Mouse (Mus musculus) lung, embryonic 16.5 days (tissue): ENCODE results near the gene Cacna1d. TPM values are rescaled to one million over a fixed set of nuclear protein-coding genes. Genes with fewer than 3 reads are reported as not detected.

ENCODE experiments used
- ATAC-seq: fragments of 200-750 bp; cut with Nextera tagmentation; 2 replicates; pipeline ENCODE4 v1.8.0; 2017; ENCODE audit warnings: low read depth, mild to moderate bottlenecking, moderate library complexity
- H3K27ac ChIP-seq: fragments of 300-500 bp; sonication (generic); 2 replicates; pipeline ENCODE4 v1.5.1; 2014; ENCODE audit warnings: mild to moderate bottlenecking, control low read depth, low read length
- H3K27me3 ChIP-seq: fragments of 300-500 bp; sonication (generic); 2 replicates; pipeline ENCODE4 v1.6.1; 2014; ENCODE audit warnings: low read depth, low read length, mixed read lengths; ENCODE audit not compliant: control insufficient read depth, insufficient read depth
- H3K36me3 ChIP-seq: fragments of 300-500 bp; sonication (generic); 2 replicates; pipeline ENCODE4 v1.6.1; 2014; ENCODE audit warnings: low read length; ENCODE audit not compliant: control insufficient read depth, insufficient read depth
- H3K4me1 ChIP-seq: fragments of 300-500 bp; sonication (generic); replicated peaks from 2 replicates; pipeline ENCODE4 v1.6.1; 2014; ENCODE audit warnings: low read length, mixed read lengths; ENCODE audit not compliant: control insufficient read depth, insufficient read depth
- H3K4me2 ChIP-seq: fragments of 300-500 bp; sonication (generic); 2 replicates; pipeline ENCODE4 v1.6.1; 2014; ENCODE audit warnings: low read depth, low read length, control low read depth
- H3K4me3 ChIP-seq: fragments of 300-500 bp; sonication (generic); 2 replicates; pipeline ENCODE4 v1.5.1; 2014; ENCODE audit warnings: mild to moderate bottlenecking, low read length, control low read depth
- H3K9ac ChIP-seq: fragments of 300-500 bp; sonication (generic); 2 replicates; pipeline ENCODE4 v1.6.1; 2014; ENCODE audit warnings: low read length, control low read depth
- H3K9me3 ChIP-seq: fragments of 300-500 bp; sonication (generic); 2 replicates; pipeline ENCODE4 v1.6.1; 2016; ENCODE audit warnings: low read length; ENCODE audit not compliant: control insufficient read depth
- WGBS: fragments of 180-500 bp; shearing (Covaris S2); extraction: QIAGEN DNeasy Blood & Tissue Kit; methylation state at CpG from one replicate; pipeline ENCODE4 v1.1.7; 2014; 5-methylcytosine and 5-hydroxymethylcytosine counted together
- polyA plus RNA-seq: library from polyadenylated mRNA; unstranded; fragments of >200 nt; fragmentation: Nextera tagmentation; extraction: Ambion mirVana; gene quantifications from 2 replicates; pipeline ENCODE4 v1.2.1, GENCODE M21; 2015

Gene Cacna1d
- polyA plus RNA-seq, 1 experiment from 2014 or later: 9.2 TPM

DNA sequence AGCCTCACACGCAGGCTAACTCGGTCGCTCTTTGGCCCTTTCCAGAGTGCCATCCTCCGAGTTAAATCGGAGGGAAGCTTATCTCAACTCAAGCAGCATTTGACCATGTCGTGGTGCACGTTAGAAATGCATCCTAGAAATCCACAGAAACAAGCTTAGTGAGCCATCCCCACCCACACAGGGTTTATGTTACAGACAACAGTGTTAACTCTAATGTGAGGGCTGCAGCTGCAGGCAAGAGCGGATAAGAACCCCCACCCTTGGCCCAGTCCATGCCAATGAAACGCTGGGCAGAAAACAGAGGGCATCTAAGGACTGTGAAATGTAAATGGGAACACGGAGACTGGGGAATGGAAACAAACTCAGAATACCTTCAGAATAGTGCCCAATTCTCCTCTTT lies 206.8 kb downstream of the Cacna1d start:
- Histone ChIP-seq H3K9me3 (no peaks in the 10 kb centered on the region), H3K4me1 (peaks cover 8% of the 10 kb centered on the region), H3K9ac (no peak overlapping the region), H3K36me3 (no peaks in the 10 kb centered on the region), H3K4me3 (no peak overlapping the region), H3K27ac (peak overlapping the region; percentile 56), H3K4me2 (peak overlapping the region; percentile 40), H3K27me3 (no peaks in the 10 kb centered on the region)
- WGBS: 34% methylated on average over 10 of the region's 10 CpGs
- peak; percentile 34; the same call in 1 of the 2 replicates for ATAC-seq

DNA sequence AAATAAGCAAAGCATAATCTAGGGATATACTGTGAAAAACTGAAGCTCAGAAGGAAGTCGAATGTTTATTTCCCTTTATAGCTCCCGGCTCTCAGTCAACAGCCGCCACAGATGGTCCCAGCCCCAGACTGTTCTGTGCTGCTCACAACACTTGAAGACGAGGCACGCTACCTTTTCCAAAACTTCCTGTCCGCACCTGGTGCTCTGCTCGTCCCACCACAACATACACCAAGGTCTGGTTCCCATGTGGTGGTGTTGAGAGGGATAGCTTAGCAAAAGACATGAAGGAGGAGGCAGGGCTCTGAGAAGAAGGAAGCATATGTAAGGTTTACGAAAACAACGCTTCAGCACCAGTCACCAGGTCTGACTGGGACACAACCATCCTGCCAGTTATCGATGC lies 207.2 kb downstream of the Cacna1d start:
- Histone ChIP-seq H3K4me1 (peaks cover 8% of the 10 kb centered on the region), H3K9ac (no peak overlapping the region), H3K9me3 (no peaks in the 10 kb centered on the region), H3K27me3 (no peaks in the 10 kb centered on the region), H3K27ac (peak overlapping the region; percentile 56), H3K36me3 (no peaks in the 10 kb centered on the region), H3K4me2 (peak overlapping the region; percentile 40), H3K4me3 (no peak overlapping the region)
- 30% methylated on average over 10 of the region's 10 CpGs for WGBS
- peak; percentile 68 for ATAC-seq

DNA sequence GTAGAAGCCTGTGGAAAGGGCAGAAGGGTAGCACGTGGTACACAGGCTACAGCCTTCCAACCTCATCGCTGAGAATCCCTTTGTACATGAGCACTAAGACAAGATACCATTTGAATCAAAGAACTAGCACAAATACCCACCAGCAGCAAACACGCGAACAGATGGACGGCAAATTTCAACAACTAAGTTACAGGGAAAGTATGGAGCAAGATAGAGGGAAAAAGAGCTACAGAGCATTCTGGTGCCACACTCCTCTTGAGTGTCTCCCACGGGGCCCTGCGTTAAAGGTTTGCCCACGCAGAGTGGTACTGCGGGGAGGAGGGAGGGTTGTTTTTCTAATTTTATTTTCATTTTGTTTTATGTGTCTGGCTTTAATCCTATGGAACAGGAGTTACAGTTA lies 215.7 kb downstream of the Cacna1d start:
- Histone ChIP-seq H3K4me2 (no peak overlapping the region), H3K4me3 (no peak overlapping the region), H3K27me3 (no peaks in the 10 kb centered on the region), H3K36me3 (no peaks in the 10 kb centered on the region), H3K4me1 (no peaks in the 10 kb centered on the region), H3K27ac (no peak overlapping the region), H3K9me3 (no peaks in the 10 kb centered on the region), H3K9ac (no peak overlapping the region)
- 87% methylated on average over 9 of the region's 9 CpGs for WGBS
- no peak for ATAC-seq

DNA sequence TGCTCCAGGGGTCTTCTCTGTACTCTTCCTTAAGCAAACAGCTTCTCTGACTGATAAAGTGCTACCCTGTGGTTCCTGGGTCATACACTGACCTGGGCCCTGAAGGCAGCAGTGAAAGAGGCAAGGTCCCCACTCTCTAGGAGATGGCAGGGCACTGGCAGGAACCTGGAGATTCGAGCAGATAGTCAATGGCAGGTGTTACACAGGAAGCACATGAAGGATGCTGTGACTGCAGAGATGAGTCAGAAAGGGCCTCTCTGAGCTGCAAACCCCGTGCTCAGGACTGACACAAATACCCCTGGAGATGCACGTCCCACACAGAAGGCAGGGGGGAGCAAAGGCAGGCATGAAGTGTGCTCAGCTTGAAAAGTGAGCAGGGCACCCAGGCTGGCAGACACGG lies 218.3 kb downstream of the Cacna1d start:
- 69% methylated on average over 4 of the region's 4 CpGs for WGBS
- ATAC-seq: no peak

DNA sequence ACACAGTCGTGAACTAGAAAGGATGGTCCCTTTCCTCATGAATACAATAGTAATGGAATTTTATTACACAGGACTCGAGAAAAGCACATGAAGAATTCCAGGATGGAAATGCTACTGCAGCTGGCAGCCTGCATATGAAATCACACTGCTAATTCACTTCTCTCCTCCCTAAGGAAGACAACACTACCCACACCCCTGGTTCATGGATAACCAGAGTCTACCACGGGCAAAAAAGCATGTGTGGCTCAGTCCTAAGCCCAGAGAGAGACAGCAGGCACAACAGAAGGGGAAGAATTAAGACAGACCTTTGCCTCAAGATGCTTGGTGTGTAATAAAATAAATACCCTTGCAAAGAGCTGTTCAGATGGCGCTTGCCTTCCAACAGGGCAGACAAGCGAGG lies 218.7 kb downstream of the Cacna1d start:
- H3K27me3 ChIP-seq: no peaks in the 10 kb centered on the region
- WGBS: 72% methylated on average over 5 of the region's 5 CpGs
- no peaks in the 10 kb centered on the region for H3K9me3 ChIP-seq
- no peaks in the 10 kb centered on the region for H3K4me1 ChIP-seq
- no peak overlapping the region for H3K4me3 ChIP-seq
- H3K9ac ChIP-seq: no peak overlapping the region
- no peak overlapping the region for H3K4me2 ChIP-seq
- H3K36me3 ChIP-seq: no peaks in the 10 kb centered on the region
- H3K27ac ChIP-seq: no peak overlapping the region
- no peak for ATAC-seq

More for the DNA sequence above, 218.3 kb downstream of the Cacna1d start:
- H3K27ac ChIP-seq: no peak overlapping the region
- H3K4me1 ChIP-seq: no peaks in the 10 kb centered on the region
- H3K27me3 ChIP-seq: no peaks in the 10 kb centered on the region
- no peak overlapping the region for H3K9ac ChIP-seq
- no peak overlapping the region for H3K4me2 ChIP-seq
- H3K9me3 ChIP-seq: no peaks in the 10 kb centered on the region
- no peaks in the 10 kb centered on the region for H3K36me3 ChIP-seq
- no peak overlapping the region for H3K4me3 ChIP-seq

DNA sequence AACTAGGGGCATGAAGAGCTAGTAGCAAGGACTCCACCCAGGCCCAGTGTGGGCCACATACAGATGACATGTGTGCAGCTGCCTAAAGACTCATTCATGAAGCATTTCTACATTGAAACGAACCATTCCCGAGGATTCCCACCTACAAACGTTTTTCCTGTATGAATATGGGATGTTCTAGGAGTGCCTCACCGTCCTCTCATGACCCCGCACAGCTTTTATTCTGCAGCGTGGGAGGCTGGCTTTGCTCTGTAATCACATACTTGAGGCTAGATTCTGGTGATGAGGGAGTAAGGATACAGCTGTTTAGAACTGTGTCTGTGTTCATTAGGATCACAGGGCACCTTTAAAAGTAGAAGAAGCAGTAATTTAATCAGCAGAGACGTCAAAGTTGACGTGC lies 219.4 kb downstream of the Cacna1d start:
- H3K4me3 ChIP-seq: no peak overlapping the region
- no peak overlapping the region for H3K27ac ChIP-seq
- ATAC-seq: no peak
- no peaks in the 10 kb centered on the region for H3K36me3 ChIP-seq
- no peaks in the 10 kb centered on the region for H3K4me1 ChIP-seq
- H3K4me2 ChIP-seq: no peak overlapping the region
- H3K27me3 ChIP-seq: no peaks in the 10 kb centered on the region
- 72% methylated on average over 8 of the region's 8 CpGs for WGBS
- H3K9ac ChIP-seq: no peak overlapping the region
- H3K9me3 ChIP-seq: no peaks in the 10 kb centered on the region

DNA sequence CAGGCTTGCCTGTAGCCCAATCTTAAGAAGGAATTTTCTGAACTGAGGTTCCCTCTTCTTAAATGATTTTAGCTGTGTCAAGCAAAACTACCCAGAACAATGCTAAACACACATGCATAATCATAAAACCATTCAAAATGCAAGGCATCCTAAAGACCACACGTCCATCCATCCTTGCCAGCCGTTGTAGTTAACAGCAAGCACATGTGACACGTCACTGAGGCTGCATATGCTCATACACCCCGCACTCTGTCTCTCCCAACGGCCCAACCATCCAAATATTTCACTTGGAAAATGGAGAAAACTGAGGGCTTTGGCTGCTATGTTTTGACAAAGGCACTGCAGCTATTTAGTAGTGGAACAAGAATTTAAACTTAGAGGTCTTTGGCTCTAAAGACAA lies 220.9 kb downstream of the Cacna1d start:
- no peak for ATAC-seq
- Histone ChIP-seq H3K27me3 (no peaks in the 10 kb centered on the region), H3K36me3 (no peaks in the 10 kb centered on the region), H3K4me3 (no peak overlapping the region), H3K9ac (no peak overlapping the region), H3K4me2 (no peak overlapping the region), H3K9me3 (no peaks in the 10 kb centered on the region), H3K27ac (no peak overlapping the region), H3K4me1 (no peaks in the 10 kb centered on the region)
- WGBS: 76% methylated on average over 5 of the region's 5 CpGs

DNA sequence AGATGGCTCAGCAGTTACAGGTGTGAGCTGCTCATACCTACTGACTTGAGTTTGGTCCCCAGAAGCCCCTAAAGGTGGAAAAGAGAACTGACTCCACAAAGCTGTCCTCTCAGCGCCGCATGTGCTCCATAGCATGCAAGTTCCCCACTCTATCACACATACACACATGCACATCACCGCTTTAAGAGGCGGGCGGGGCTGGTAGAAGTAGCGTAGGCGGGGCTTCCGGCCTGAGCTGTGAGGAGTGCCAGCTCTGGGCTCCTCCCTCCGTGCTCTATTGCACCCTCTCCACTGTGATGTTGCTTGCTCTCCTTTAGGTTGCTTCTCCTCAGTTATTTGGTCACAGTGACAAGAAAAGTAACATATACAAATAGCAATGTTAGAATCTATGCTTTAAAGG lies 225.5 kb downstream of the Cacna1d start:
- H3K27me3 ChIP-seq: no peaks in the 10 kb centered on the region
- H3K36me3 ChIP-seq: no peaks in the 10 kb centered on the region
- H3K4me3 ChIP-seq: no peak overlapping the region
- H3K4me1 ChIP-seq: no peaks in the 10 kb centered on the region
- H3K9me3 ChIP-seq: no peaks in the 10 kb centered on the region
- ATAC-seq: peak; percentile 51; the same call in 1 of the 2 replicates
- H3K27ac ChIP-seq: no peak overlapping the region
- H3K9ac ChIP-seq: no peak overlapping the region
- no peak overlapping the region for H3K4me2 ChIP-seq
- WGBS: 78% methylated on average over 9 of the region's 9 CpGs

DNA sequence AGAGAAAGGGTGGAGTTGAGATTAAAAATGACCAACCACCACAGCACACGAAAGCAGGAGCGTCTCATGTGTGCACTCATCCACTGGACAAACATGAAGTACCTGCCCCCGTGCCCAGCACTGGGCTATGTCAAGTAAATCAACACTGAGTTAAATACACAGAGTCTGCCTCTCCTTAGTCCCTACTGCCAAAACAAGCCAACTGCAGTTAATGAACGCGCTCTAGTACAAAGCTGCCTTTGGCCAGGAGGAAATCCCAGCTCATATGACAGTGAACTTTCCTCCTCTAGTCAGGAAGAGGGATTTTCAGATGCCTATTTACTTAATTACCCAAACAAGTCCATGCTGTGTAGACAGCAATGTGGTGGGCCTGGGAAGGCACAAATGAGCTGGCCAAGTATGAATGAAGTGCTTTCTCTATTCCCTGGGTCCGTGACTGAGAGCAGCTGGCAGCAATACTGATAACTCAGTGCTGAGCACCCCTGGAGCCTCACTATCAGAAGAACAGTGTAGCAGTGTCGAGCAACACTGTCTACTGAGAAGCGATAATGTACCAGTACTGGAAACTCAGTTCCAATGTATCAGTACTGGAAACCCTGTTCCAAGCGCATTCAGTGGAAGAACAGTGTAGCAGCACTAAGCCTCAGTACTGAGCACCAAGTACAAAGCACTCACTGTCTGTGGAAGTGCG lies 229.5 kb downstream of the Cacna1d start:
- Histone ChIP-seq H3K27me3 (no peaks in the 10 kb centered on the region), H3K9me3 (no peaks in the 10 kb centered on the region), H3K4me1 (0 out of 2 replicates have a peak, but pooled peaks cover 3% of the 10 kb centered on the region), H3K4me2 (no peak overlapping the region), H3K9ac (no peak overlapping the region), H3K27ac (no peak overlapping the region), H3K36me3 (no peaks in the 10 kb centered on the region), H3K4me3 (no peak overlapping the region)
- 61% methylated on average over 10 of the region's 10 CpGs for WGBS
- 0 out of 2 replicates have a peak, but pooled peaks have one; percentile 26 for ATAC-seq
